Mouse (Mus musculus) megakaryocyte-erythroid progenitor cell, adult 5-6 weeks (primary cell): Measurements from ENCODE around the gene Olfr1364. TPM values are rescaled to one million over a fixed set of nuclear protein-coding genes. Genes with fewer than 3 reads are reported as not detected.

Source experiments
- ATAC-seq: replicated peaks from 2 replicates; pipeline ENCODE4 v1.8.0; 2016; ENCODE audit warnings: mild to moderate bottlenecking, inconsistent platforms; ENCODE audit not compliant: severe bottlenecking, poor library complexity, low FRiP score, low TSS enrichment
- total RNA-seq, 2 experiments: library from RNA; stranded (forward) in 1 of 2; stranded (reverse) in 1 of 2; fragments of 200-1000, 215-1000 nt in 1 of 2; fragments of >200 nt in 1 of 2; fragmentation: Nextera tagmentation in 1 of 2; gene quantifications; 2 replicates each; pipeline ENCODE4 v1.2.3; 2014 to 2017

Olfr1364 gene
- total RNA-seq (2014; fragmentation: Nextera tagmentation) (not detected in 2 replicates), total RNA-seq (2017) (not detected in 2 replicates)

GRCm38 (mm10) chr13:21581659-21582058 is at the start of gene Olfr1364:
TSS of gene Olfr1364 (minus strand) at chr13:21581759.
- no peak for ATAC-seq

DNA sequence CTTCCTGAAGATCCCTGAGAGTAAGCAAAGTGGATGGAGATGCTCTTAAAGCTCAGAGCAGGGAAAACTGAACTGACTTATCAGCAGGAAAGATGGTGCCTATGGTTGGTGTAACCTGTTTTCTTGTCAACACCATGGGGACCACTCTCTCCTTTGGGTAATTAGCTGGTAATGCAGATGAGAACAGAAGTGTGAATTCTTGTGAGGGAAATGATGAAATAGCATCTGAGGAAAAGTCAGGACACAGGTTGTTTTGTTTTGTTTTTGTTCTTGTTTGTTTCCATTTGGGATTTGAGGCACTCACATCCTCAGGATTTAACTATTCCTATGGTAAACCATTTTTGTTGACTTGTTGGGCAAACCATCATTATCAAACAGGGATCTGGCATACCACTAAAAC is 32.4 kb upstream of the Olfr1364 start, which contains the start of gene Olfr1362:
Gene Olfr1362, minus strand, starts transcription at position 101 of the 400 bp plus-strand sequence.
- ATAC-seq, result no peak

- no peak for ATAC-seq
Measured at GRCm38 (mm10) chr13:21591618-21592017, 10.1 kb upstream of the Olfr1364 start.

DNA sequence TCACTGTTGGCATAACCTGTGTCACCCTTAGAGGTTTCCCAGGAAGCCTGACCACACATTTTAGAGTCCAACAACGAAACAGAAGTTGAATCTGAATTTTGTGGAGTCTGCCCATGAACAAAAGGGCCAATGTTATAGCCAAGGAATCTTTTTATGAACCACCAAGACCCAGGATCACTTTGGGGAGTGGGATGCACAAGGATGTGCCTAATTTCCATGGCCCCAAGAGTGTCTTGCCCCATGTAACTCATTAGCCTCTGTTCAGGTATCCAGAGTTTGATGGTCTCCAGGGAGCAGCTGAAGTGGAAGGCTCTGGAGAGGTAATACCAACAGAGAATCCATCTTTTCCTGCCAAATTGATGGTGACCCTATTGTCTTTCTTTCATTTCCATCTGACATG is 21.8 kb downstream of the Olfr1364 start, which contains the start of gene Olfr1535:
Gene Olfr1535, minus strand, starts transcription at position 101 of the 400 bp plus-strand sequence.
- ATAC-seq, result no peak

GRCm38 (mm10) chr13:21550416-21551110 is 31.0 kb downstream of the Olfr1364 start:
- no peak for ATAC-seq

DNA sequence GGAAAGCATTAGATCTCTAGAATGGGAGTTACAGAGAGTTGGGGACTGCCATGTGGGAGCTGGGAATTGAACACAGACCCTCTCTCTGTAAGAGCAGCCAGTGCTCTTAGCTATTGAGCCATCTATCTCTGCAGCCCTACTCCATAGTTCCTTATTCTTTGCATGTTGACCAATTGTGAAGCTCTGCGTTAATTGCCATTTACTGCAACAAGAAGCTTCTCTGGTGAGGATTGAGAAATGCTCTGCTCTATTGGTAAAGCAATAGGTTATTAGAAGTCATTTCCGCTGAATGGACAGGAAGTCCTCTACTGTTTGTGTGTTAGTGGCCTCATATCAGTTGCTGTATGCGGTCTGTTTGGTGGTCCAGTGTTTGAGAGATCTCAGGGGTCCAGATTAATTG is 32.1 kb downstream of the Olfr1364 start:
- no peak for ATAC-seq

DNA sequence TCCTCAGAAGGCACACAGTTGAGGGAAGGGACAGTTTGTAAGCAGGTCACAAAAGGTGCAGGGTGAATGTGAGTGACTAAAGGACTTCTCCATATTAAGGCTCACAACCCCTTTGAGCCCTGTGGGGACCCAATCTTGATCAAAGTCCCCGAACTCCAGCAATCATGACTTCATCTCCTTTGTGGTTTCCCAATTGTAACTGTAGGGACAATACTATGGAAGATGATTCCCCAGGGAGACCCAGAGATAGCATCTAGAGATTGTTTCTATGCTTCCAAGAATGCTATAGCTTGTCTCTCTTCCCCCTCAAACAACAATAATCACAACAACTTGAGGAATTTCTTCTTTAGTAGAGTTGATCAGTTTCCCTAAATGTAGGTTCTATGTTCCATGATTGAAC is 38.9 kb downstream of the Olfr1364 start, which contains the start of gene Olfr1366:
Gene Olfr1366, minus strand, starts transcription at position 101 of the 400 bp plus-strand sequence.
- ATAC-seq, result no peak

GRCm38 (mm10) chr13:21530781-21531201 is 50.8 kb downstream of the Olfr1364 start, which contains the start of gene Zkscan8:
TSS of gene Zkscan8 (minus strand) at chr13:21531120.
- peak; percentile 100 for ATAC-seq

DNA sequence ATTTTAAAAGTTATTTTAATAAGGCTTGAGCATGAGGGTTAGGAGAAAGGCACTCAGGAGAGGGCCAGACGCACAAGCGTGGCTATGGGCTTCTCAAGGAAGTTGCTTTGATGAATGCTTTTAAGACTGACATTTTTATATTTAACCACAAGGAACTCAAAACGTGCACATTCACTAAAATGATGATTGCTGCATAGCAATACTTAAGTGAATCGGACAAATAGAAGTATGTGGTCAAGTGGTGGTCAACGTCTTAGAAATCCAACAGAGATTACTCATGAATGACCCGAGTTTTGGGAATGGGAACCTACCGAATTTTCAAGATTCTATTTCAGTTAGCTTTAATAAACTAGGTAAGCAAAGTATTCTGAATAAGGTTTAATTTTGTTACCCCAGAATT is 51.4 kb downstream of the Olfr1364 start:
- no peak for ATAC-seq

Other genes with a start within 250 kb of the Olfr1364 start
Only the 30 nearest of the 33 such genes appear.
- gene Zscan12, start 218.9 kb downstream of the Olfr1364 start, total RNA-seq (2014; fragmentation: Nextera tagmentation), result 8.5 and 11.1 TPM in 2 replicates
- 11.0 and 20.0 TPM in 2 replicates for gene Zscan12, start 218.9 kb downstream of the Olfr1364 start, total RNA-seq (2017)
- gene Zkscan3, start 179.0 kb downstream of the Olfr1364 start, total RNA-seq (2014; fragmentation: Nextera tagmentation), result 45.1 and 49.1 TPM in 2 replicates
- gene Zkscan3, start 179.0 kb downstream of the Olfr1364 start, total RNA-seq (2017), result 28.8 and 32.3 TPM in 2 replicates
- 2.8 and 4.3 TPM in 2 replicates for gene Pgbd1, start 140.7 kb downstream of the Olfr1364 start, total RNA-seq (2014; fragmentation: Nextera tagmentation)
- gene Pgbd1, start 140.7 kb downstream of the Olfr1364 start, total RNA-seq (2017), result 4.5 and 6.1 TPM in 2 replicates
- gene Zscan26, start 128.0 kb downstream of the Olfr1364 start, total RNA-seq (2014; fragmentation: Nextera tagmentation), result 11.1 and 23.8 TPM in 2 replicates
- 16.8 and 21.2 TPM in 2 replicates for gene Zscan26, start 128.0 kb downstream of the Olfr1364 start, total RNA-seq (2017)
- not detected in 2 replicates for gene Nkapl, start 113.2 kb downstream of the Olfr1364 start, total RNA-seq (2014; fragmentation: Nextera tagmentation)
- 1.1 TPM in 1 of 2 replicates, not detected in the other for gene Nkapl, start 113.2 kb downstream of the Olfr1364 start, total RNA-seq (2017)
- gene Zkscan4, start 102.9 kb downstream of the Olfr1364 start, total RNA-seq (2014; fragmentation: Nextera tagmentation), result not detected in 2 replicates
- gene Zkscan4, start 102.9 kb downstream of the Olfr1364 start, total RNA-seq (2017), result not detected in 2 replicates
- not detected in 2 replicates for gene Gm10065, start 102.3 kb downstream of the Olfr1364 start, total RNA-seq (2014; fragmentation: Nextera tagmentation)
- gene Gm10065, start 102.3 kb downstream of the Olfr1364 start, total RNA-seq (2017), result not detected in 2 replicates
- 2.1 and 2.6 TPM in 2 replicates for gene AK157302, start 86.5 kb downstream of the Olfr1364 start, total RNA-seq (2014; fragmentation: Nextera tagmentation)
- 0.19 and 0.23 TPM in 2 replicates for gene AK157302, start 86.5 kb downstream of the Olfr1364 start, total RNA-seq (2017)
- 3.7 and 8.4 TPM in 2 replicates for gene Gm11273, start 80.3 kb downstream of the Olfr1364 start, total RNA-seq (2014; fragmentation: Nextera tagmentation)
- gene Gm11273, start 80.3 kb downstream of the Olfr1364 start, total RNA-seq (2017), result 2.0 and 10.4 TPM in 2 replicates
- gene Zkscan8, start 50.6 kb downstream of the Olfr1364 start, total RNA-seq (2014; fragmentation: Nextera tagmentation), result 14.6 and 23.6 TPM in 2 replicates
- 12.3 and 15.4 TPM in 2 replicates for gene Zkscan8, start 50.6 kb downstream of the Olfr1364 start, total RNA-seq (2017)
- gene Olfr1366, start 39.0 kb downstream of the Olfr1364 start, total RNA-seq (2014; fragmentation: Nextera tagmentation), result not detected in 2 replicates
- gene Olfr1366, start 39.0 kb downstream of the Olfr1364 start, total RNA-seq (2017), result not detected in 2 replicates
- not detected in 2 replicates for gene Olfr1535, start 21.9 kb downstream of the Olfr1364 start, total RNA-seq (2014; fragmentation: Nextera tagmentation)
- not detected in 2 replicates for gene Olfr1535, start 21.9 kb downstream of the Olfr1364 start, total RNA-seq (2017)
- gene Olfr1362, start 32.3 kb upstream of the Olfr1364 start, total RNA-seq (2014; fragmentation: Nextera tagmentation), result not detected in 2 replicates
- not detected in 2 replicates for gene Olfr1362, start 32.3 kb upstream of the Olfr1364 start, total RNA-seq (2017)
- not detected in 2 replicates for gene Olfr11, start 60.8 kb upstream of the Olfr1364 start, total RNA-seq (2014; fragmentation: Nextera tagmentation)
- not detected in 2 replicates for gene Olfr11, start 60.8 kb upstream of the Olfr1364 start, total RNA-seq (2017)
- not detected in 2 replicates for gene Olfr1361, start 81.6 kb upstream of the Olfr1364 start, total RNA-seq (2014; fragmentation: Nextera tagmentation)
- gene Olfr1361, start 81.6 kb upstream of the Olfr1364 start, total RNA-seq (2017), result not detected in 2 replicates
- not detected in 2 replicates for gene Olfr1360, start 95.6 kb upstream of the Olfr1364 start, total RNA-seq (2014; fragmentation: Nextera tagmentation)
- gene Olfr1360, start 95.6 kb upstream of the Olfr1364 start, total RNA-seq (2017), result not detected in 2 replicates
- not detected in 2 replicates for gene Olfr1359, start 116.4 kb upstream of the Olfr1364 start, total RNA-seq (2014; fragmentation: Nextera tagmentation)
- gene Olfr1359, start 116.4 kb upstream of the Olfr1364 start, total RNA-seq (2017), result not detected in 2 replicates
- 430 and 709 TPM in 2 replicates for gene Hist1h2bl, start 134.4 kb upstream of the Olfr1364 start, total RNA-seq (2014; fragmentation: Nextera tagmentation)
- 345 and 387 TPM in 2 replicates for gene Hist1h2bl, start 134.4 kb upstream of the Olfr1364 start, total RNA-seq (2017)
- gene Hist1h2ai, start 134.7 kb upstream of the Olfr1364 start, total RNA-seq (2014; fragmentation: Nextera tagmentation), result 3.0 and 26.7 TPM in 2 replicates
- 582 and 1,238 TPM in 2 replicates for gene Hist1h2ai, start 134.7 kb upstream of the Olfr1364 start, total RNA-seq (2017)
- 21.9 TPM in 1 of 2 replicates, not detected in the other for gene Hist1h3h, start 135.9 kb upstream of the Olfr1364 start, total RNA-seq (2014; fragmentation: Nextera tagmentation)
- 175 and 228 TPM in 2 replicates for gene Hist1h3h, start 135.9 kb upstream of the Olfr1364 start, total RNA-seq (2017)
- gene Hist1h2bm, start 140.3 kb upstream of the Olfr1364 start, total RNA-seq (2014; fragmentation: Nextera tagmentation), result 242 and 265 TPM in 2 replicates
- 262 and 417 TPM in 2 replicates for gene Hist1h2bm, start 140.3 kb upstream of the Olfr1364 start, total RNA-seq (2017)
- gene Hist1h4j, start 153.3 kb upstream of the Olfr1364 start, total RNA-seq (2014; fragmentation: Nextera tagmentation), result 3.8 and 29.3 TPM in 2 replicates
- 302 and 554 TPM in 2 replicates for gene Hist1h4j, start 153.3 kb upstream of the Olfr1364 start, total RNA-seq (2017)
- 396 and 799 TPM in 2 replicates for gene Hist1h4k, start 168.7 kb upstream of the Olfr1364 start, total RNA-seq (2014; fragmentation: Nextera tagmentation)
- 1,621 and 1,651 TPM in 2 replicates for gene Hist1h4k, start 168.7 kb upstream of the Olfr1364 start, total RNA-seq (2017)
- gene Hist1h2ak, start 172.1 kb upstream of the Olfr1364 start, total RNA-seq (2014; fragmentation: Nextera tagmentation), result 179 and 217 TPM in 2 replicates
- gene Hist1h2ak, start 172.1 kb upstream of the Olfr1364 start, total RNA-seq (2017), result 715 and 1,091 TPM in 2 replicates
- gene Hist1h2bn, start 172.4 kb upstream of the Olfr1364 start, total RNA-seq (2014; fragmentation: Nextera tagmentation), result 483 and 930 TPM in 2 replicates
- 1,170 and 1,659 TPM in 2 replicates for gene Hist1h2bn, start 172.4 kb upstream of the Olfr1364 start, total RNA-seq (2017)
- gene Hist1h1b, start 198.9 kb upstream of the Olfr1364 start, total RNA-seq (2014; fragmentation: Nextera tagmentation), result 569 and 631 TPM in 2 replicates
- 1,368 and 2,131 TPM in 2 replicates for gene Hist1h1b, start 198.9 kb upstream of the Olfr1364 start, total RNA-seq (2017)
- 310 and 340 TPM in 2 replicates for gene Hist1h3i, start 201.6 kb upstream of the Olfr1364 start, total RNA-seq (2014; fragmentation: Nextera tagmentation)
- 88.3 and 299 TPM in 2 replicates for gene Hist1h3i, start 201.6 kb upstream of the Olfr1364 start, total RNA-seq (2017)
- gene Hist1h2an, start 205.5 kb upstream of the Olfr1364 start, total RNA-seq (2014; fragmentation: Nextera tagmentation), result 4.6 and 28.8 TPM in 2 replicates
- gene Hist1h2an, start 205.5 kb upstream of the Olfr1364 start, total RNA-seq (2017), result 538 and 611 TPM in 2 replicates
- gene Hist1h2bp, start 205.7 kb upstream of the Olfr1364 start, total RNA-seq (2014; fragmentation: Nextera tagmentation), result 19.6 and 62.9 TPM in 2 replicates
- 33.7 and 54.7 TPM in 2 replicates for gene Hist1h2bp, start 205.7 kb upstream of the Olfr1364 start, total RNA-seq (2017)
- gene Hist1h2bq, start 228.4 kb upstream of the Olfr1364 start, total RNA-seq (2014; fragmentation: Nextera tagmentation), result 395 and 796 TPM in 2 replicates
- gene Hist1h2bq, start 228.4 kb upstream of the Olfr1364 start, total RNA-seq (2017), result 0.72 and 1.2 TPM in 2 replicates